Mouse (Mus musculus) heart, adult 2 months (tissue): Measurements from ENCODE around the gene A730049H05Rik.

Source experiments
- CTCF ChIP-seq: fragments of 200-600 bp; IDR thresholded peaks from 2 replicates; pipeline ENCODE4 v1.8.1; 2022; ENCODE audit warnings: antibody characterized with exemption, mild to moderate bottlenecking, moderate library complexity
- EP300 ChIP-seq: fragments of 200-500 bp; IDR thresholded peaks from 2 replicates; pipeline ENCODE4 v1.6.1; 2011; ENCODE audit warnings: low read depth, low read length, control low read depth; ENCODE audit not compliant: insufficient read depth

- TF ChIP-seq CTCF = no peak
- TF ChIP-seq EP300 = no peak
Observed at GRCm38 (mm10) chr6:92817661-92818060, 1.4 kb downstream of the A730049H05Rik start.
